Mouse (Mus musculus): ENCODE data around the gene Fam131c. TPM values are rescaled to one million over a fixed set of nuclear protein-coding genes. Genes with fewer than 3 reads are reported as not detected.

Fam131c gene
- polyA plus RNA-seq, 1 experiment from 2014 or later = not detected

GRCm38 (mm10) chr4:141422841-141423240 is 54.8 kb downstream of the Fam131c start:
- H3K4me3 ChIP-seq (ENCODE audit: low read depth, low read length) = no peak overlapping the region
- H3K27me3 ChIP-seq (ENCODE audit: control insufficient read depth, insufficient read depth, low read depth, low read length) = peaks cover 6% of the 10 kb centered on the region
- no peak overlapping the region for H3K4me2 ChIP-seq (ENCODE audit: low read depth, low read length)
- no peak for ATAC-seq (ENCODE audit: low read depth)
- H3K27ac ChIP-seq (ENCODE audit: low read length) = no peak overlapping the region
- peaks cover 7% of the 10 kb centered on the region for H3K4me1 ChIP-seq (ENCODE audit: control insufficient read depth, low read depth, low read length)
- no peak overlapping the region for H3K9ac ChIP-seq (ENCODE audit: low read depth, low read length)
- no peaks in the 10 kb centered on the region for H3K36me3 ChIP-seq (ENCODE audit: control insufficient read depth, insufficient read depth)
- WGBS (ENCODE audit: insufficient replicate concordance) = 58% methylated on average over 5 of the region's 5 CpGs
- H3K9me3 ChIP-seq (replicated peaks; ENCODE audit: control insufficient read depth, low read length) = no peaks in the 10 kb centered on the region

- H3K27me3 ChIP-seq (ENCODE audit: control insufficient read depth, insufficient read depth, low read depth, low read length) = peaks cover 6% of the 10 kb centered on the region
- WGBS (ENCODE audit: insufficient replicate concordance) = 73% methylated on average over 5 of the region's 5 CpGs
- H3K4me1 ChIP-seq (ENCODE audit: control insufficient read depth, low read depth, low read length) = peaks cover 7% of the 10 kb centered on the region
- no peak overlapping the region for H3K4me3 ChIP-seq (ENCODE audit: low read depth, low read length)
- no peak for ATAC-seq (ENCODE audit: low read depth)
- no peaks in the 10 kb centered on the region for H3K36me3 ChIP-seq (ENCODE audit: control insufficient read depth, insufficient read depth)
- no peak overlapping the region for H3K4me2 ChIP-seq (ENCODE audit: low read depth, low read length)
- H3K27ac ChIP-seq (ENCODE audit: low read length) = no peak overlapping the region
- H3K9me3 ChIP-seq (replicated peaks; ENCODE audit: control insufficient read depth, low read length) = no peaks in the 10 kb centered on the region
- H3K9ac ChIP-seq (ENCODE audit: low read depth, low read length) = no peak overlapping the region
Measured at GRCm38 (mm10) chr4:141423288-141423687, 55.3 kb downstream of the Fam131c start.

- WGBS (ENCODE audit: insufficient replicate concordance) = 77% methylated on average over 13 of the region's 13 CpGs
- Histone ChIP-seq H3K4me1 (ENCODE audit: control insufficient read depth, low read depth, low read length) (peaks cover 7% of the 10 kb centered on the region), H3K9ac (ENCODE audit: low read depth, low read length) (no peak overlapping the region), H3K9me3 (replicated peaks; ENCODE audit: control insufficient read depth, low read length) (no peaks in the 10 kb centered on the region), H3K36me3 (ENCODE audit: control insufficient read depth, insufficient read depth) (no peaks in the 10 kb centered on the region), H3K4me2 (ENCODE audit: low read depth, low read length) (no peak overlapping the region), H3K27ac (ENCODE audit: low read length) (no peak overlapping the region), H3K27me3 (ENCODE audit: control insufficient read depth, insufficient read depth, low read depth, low read length) (peaks cover 6% of the 10 kb centered on the region), H3K4me3 (ENCODE audit: low read depth, low read length) (no peak overlapping the region)
- no peak for ATAC-seq (ENCODE audit: low read depth)
Measured at GRCm38 (mm10) chr4:141423691-141424431, 55.8 kb downstream of the Fam131c start.

- 5% methylated on average over 36 of the region's 36 CpGs for WGBS (ENCODE audit: insufficient replicate concordance)
- peaks cover 6% of the 10 kb centered on the region for H3K27me3 ChIP-seq (ENCODE audit: control insufficient read depth, insufficient read depth, low read depth, low read length)
- H3K9me3 ChIP-seq (replicated peaks; ENCODE audit: control insufficient read depth, low read length) = no peaks in the 10 kb centered on the region
- H3K4me1 ChIP-seq (ENCODE audit: control insufficient read depth, low read depth, low read length) = peaks cover 4% of the 10 kb centered on the region; the same call in 1 of the 2 replicates
- H3K4me2 ChIP-seq (ENCODE audit: low read depth, low read length) = peak overlapping the region; percentile 39
- no peak overlapping the region for H3K9ac ChIP-seq (ENCODE audit: low read depth, low read length)
- no peak for ATAC-seq (ENCODE audit: low read depth)
- H3K36me3 ChIP-seq (ENCODE audit: control insufficient read depth, insufficient read depth) = no peaks in the 10 kb centered on the region
- no peak overlapping the region for H3K27ac ChIP-seq (ENCODE audit: low read length)
- H3K4me3 ChIP-seq (ENCODE audit: low read depth, low read length) = peak overlapping the region; percentile 1; the same call in 1 of the 2 replicates
Measured at GRCm38 (mm10) chr4:141425484-141426479, 57.8 kb downstream of the Fam131c start.

GRCm38 (mm10) chr4:141426796-141427745 is 59.1 kb downstream of the Fam131c start:
- H3K27me3 ChIP-seq (ENCODE audit: control insufficient read depth, insufficient read depth, low read depth, low read length) = peaks cover 6% of the 10 kb centered on the region; the same call in 1 of the 2 replicates
- no peaks in the 10 kb centered on the region for H3K4me1 ChIP-seq (ENCODE audit: control insufficient read depth, low read depth, low read length)
- no peak overlapping the region for H3K4me2 ChIP-seq (ENCODE audit: low read depth, low read length)
- H3K9me3 ChIP-seq (replicated peaks; ENCODE audit: control insufficient read depth, low read length) = no peaks in the 10 kb centered on the region
- WGBS (ENCODE audit: insufficient replicate concordance) = 64% methylated on average over 10 of the region's 10 CpGs
- no peaks in the 10 kb centered on the region for H3K36me3 ChIP-seq (ENCODE audit: control insufficient read depth, insufficient read depth)
- no peak for ATAC-seq (ENCODE audit: low read depth)
- H3K4me3 ChIP-seq (ENCODE audit: low read depth, low read length) = no peak overlapping the region
- H3K9ac ChIP-seq (ENCODE audit: low read depth, low read length) = no peak overlapping the region
- no peak overlapping the region for H3K27ac ChIP-seq (ENCODE audit: low read length)

GRCm38 (mm10) chr4:141427921-141428320 is 59.9 kb downstream of the Fam131c start:
- H3K9ac ChIP-seq (ENCODE audit: low read depth, low read length) = no peak overlapping the region
- ATAC-seq (ENCODE audit: low read depth) = no peak
- no peaks in the 10 kb centered on the region for H3K4me1 ChIP-seq (ENCODE audit: control insufficient read depth, low read depth, low read length)
- no peak overlapping the region for H3K27ac ChIP-seq (ENCODE audit: low read length)
- no peaks in the 10 kb centered on the region for H3K36me3 ChIP-seq (ENCODE audit: control insufficient read depth, insufficient read depth)
- H3K4me3 ChIP-seq (ENCODE audit: low read depth, low read length) = no peak overlapping the region
- H3K4me2 ChIP-seq (ENCODE audit: low read depth, low read length) = no peak overlapping the region
- WGBS (ENCODE audit: insufficient replicate concordance) = 74% methylated on average over 13 of the region's 13 CpGs
- no peaks in the 10 kb centered on the region for H3K9me3 ChIP-seq (replicated peaks; ENCODE audit: control insufficient read depth, low read length)
- H3K27me3 ChIP-seq (ENCODE audit: control insufficient read depth, insufficient read depth, low read depth, low read length) = peaks cover 6% of the 10 kb centered on the region; the same call in 1 of the 2 replicates

- ATAC-seq (ENCODE audit: low read depth) = no peak
- H3K9me3 ChIP-seq (replicated peaks; ENCODE audit: control insufficient read depth, low read length) = no peaks in the 10 kb centered on the region
- H3K4me3 ChIP-seq (ENCODE audit: low read depth, low read length) = no peak overlapping the region
- no peaks in the 10 kb centered on the region for H3K4me1 ChIP-seq (ENCODE audit: control insufficient read depth, low read depth, low read length)
- no peak overlapping the region for H3K4me2 ChIP-seq (ENCODE audit: low read depth, low read length)
- WGBS (ENCODE audit: insufficient replicate concordance) = 61% methylated on average over 6 of the region's 6 CpGs
- peaks cover 6% of the 10 kb centered on the region; the same call in 1 of the 2 replicates for H3K27me3 ChIP-seq (ENCODE audit: control insufficient read depth, insufficient read depth, low read depth, low read length)
- H3K9ac ChIP-seq (ENCODE audit: low read depth, low read length) = no peak overlapping the region
- no peaks in the 10 kb centered on the region for H3K36me3 ChIP-seq (ENCODE audit: control insufficient read depth, insufficient read depth)
- no peak overlapping the region for H3K27ac ChIP-seq (ENCODE audit: low read length)
Measured at GRCm38 (mm10) chr4:141429381-141429780, 61.4 kb downstream of the Fam131c start.

GRCm38 (mm10) chr4:141429847-141430246 is 61.8 kb downstream of the Fam131c start:
- H3K4me1 ChIP-seq (ENCODE audit: control insufficient read depth, low read depth, low read length) = no peaks in the 10 kb centered on the region
- H3K27ac ChIP-seq (ENCODE audit: low read length) = no peak overlapping the region
- no peak overlapping the region for H3K9ac ChIP-seq (ENCODE audit: low read depth, low read length)
- 40% methylated on average over 9 of the region's 9 CpGs for WGBS (ENCODE audit: insufficient replicate concordance)
- no peaks in the 10 kb centered on the region for H3K9me3 ChIP-seq (replicated peaks; ENCODE audit: control insufficient read depth, low read length)
- no peak overlapping the region for H3K4me2 ChIP-seq (ENCODE audit: low read depth, low read length)
- H3K36me3 ChIP-seq (ENCODE audit: control insufficient read depth, insufficient read depth) = no peaks in the 10 kb centered on the region
- no peak overlapping the region for H3K4me3 ChIP-seq (ENCODE audit: low read depth, low read length)
- peaks cover 6% of the 10 kb centered on the region; the same call in 1 of the 2 replicates for H3K27me3 ChIP-seq (ENCODE audit: control insufficient read depth, insufficient read depth, low read depth, low read length)
- ATAC-seq (ENCODE audit: low read depth) = no peak

All from liver, embryonic 16.5 days (tissue).